Mouse (Mus musculus): ENCODE results near the gene Mcl1. TPM values are rescaled to one million over a fixed set of nuclear protein-coding genes. Genes with fewer than 3 reads are reported as not detected.
"Not testable (repeated sequence)": the region's sequence is repeated elsewhere in the genome, so short reads cannot be mapped to it uniquely, and the experiment has no call there.

Gene Mcl1
- polyA plus RNA-seq, 1 experiment, result 565 TPM

GRCm38 (mm10) chr3:95648016-95648415 is 10.6 kb upstream of the Mcl1 start:
- TF ChIP-seq CTCF (IDR thresholded peaks at IDR 0.05; ENCODE audit: low read depth, low read length) (no peak), POLR2A (IDR thresholded peaks at IDR 0.05; ENCODE audit: borderline replicate concordance, low read depth, low read length) (no peak)
- peaks cover 76% of the 10 kb centered on the region for H3K4me1 ChIP-seq (ENCODE audit: control insufficient read depth, insufficient read depth, low read length)
- no peak overlapping the region for H3K4me3 ChIP-seq (ENCODE audit: insufficient read depth, low read length)
- H3K27ac ChIP-seq (ENCODE audit: insufficient read depth, low read depth, low read length), result peak overlapping the region; percentile 99

- peak overlapping the region; percentile 100 for H3K27ac ChIP-seq (ENCODE audit: insufficient read depth, low read depth, low read length)
- H3K4me1 ChIP-seq (ENCODE audit: control insufficient read depth, insufficient read depth, low read length), result peaks cover 77% of the 10 kb centered on the region
- no peak for TF ChIP-seq CTCF (IDR thresholded peaks at IDR 0.05; ENCODE audit: low read depth, low read length)
- no peak for TF ChIP-seq POLR2A (IDR thresholded peaks at IDR 0.05; ENCODE audit: borderline replicate concordance, low read depth, low read length)
- H3K4me3 ChIP-seq (ENCODE audit: insufficient read depth, low read length), result peak overlapping the region; percentile 11
Measured at GRCm38 (mm10) chr3:95650276-95651032, 8.1 kb upstream of the Mcl1 start.

GRCm38 (mm10) chr3:95651033-95651373 is 7.6 kb upstream of the Mcl1 start:
- TF ChIP-seq CTCF (IDR thresholded peaks at IDR 0.05; ENCODE audit: low read depth, low read length), result no peak
- no peak for TF ChIP-seq POLR2A (IDR thresholded peaks at IDR 0.05; ENCODE audit: borderline replicate concordance, low read depth, low read length)
- Histone ChIP-seq H3K27ac (ENCODE audit: insufficient read depth, low read depth, low read length) (peak overlapping the region; percentile 100), H3K4me1 (ENCODE audit: control insufficient read depth, insufficient read depth, low read length) (peaks cover 77% of the 10 kb centered on the region), H3K4me3 (ENCODE audit: insufficient read depth, low read length) (peak overlapping the region; percentile 11)

- Histone ChIP-seq H3K27ac (ENCODE audit: insufficient read depth, low read depth, low read length) (peak overlapping the region; percentile 100), H3K4me1 (ENCODE audit: control insufficient read depth, insufficient read depth, low read length) (peaks cover 75% of the 10 kb centered on the region), H3K4me3 (ENCODE audit: insufficient read depth, low read length) (no peak overlapping the region)
- no peak for TF ChIP-seq POLR2A (IDR thresholded peaks at IDR 0.05; ENCODE audit: borderline replicate concordance, low read depth, low read length)
- no peak for TF ChIP-seq CTCF (IDR thresholded peaks at IDR 0.05; ENCODE audit: low read depth, low read length)
Measured at GRCm38 (mm10) chr3:95651391-95652203, 7.0 kb upstream of the Mcl1 start.

GRCm38 (mm10) chr3:95652204-95652811 is 6.3 kb upstream of the Mcl1 start:
- H3K4me3 ChIP-seq (ENCODE audit: insufficient read depth, low read length), result no peak overlapping the region
- TF ChIP-seq POLR2A (IDR thresholded peaks at IDR 0.05; ENCODE audit: borderline replicate concordance, low read depth, low read length), result no peak
- peak; percentile 32; the same call in 1 of the 2 replicates for TF ChIP-seq CTCF (IDR thresholded peaks at IDR 0.05; ENCODE audit: low read depth, low read length)
- peak overlapping the region; percentile 100 for H3K27ac ChIP-seq (ENCODE audit: insufficient read depth, low read depth, low read length)
- peaks cover 82% of the 10 kb centered on the region for H3K4me1 ChIP-seq (ENCODE audit: control insufficient read depth, insufficient read depth, low read length)

- peak overlapping the region; percentile 100 for H3K27ac ChIP-seq (ENCODE audit: insufficient read depth, low read depth, low read length)
- TF ChIP-seq CTCF (IDR thresholded peaks at IDR 0.05; ENCODE audit: low read depth, low read length) (no peak), POLR2A (IDR thresholded peaks at IDR 0.05; ENCODE audit: borderline replicate concordance, low read depth, low read length) (no peak)
- peaks cover 87% of the 10 kb centered on the region for H3K4me1 ChIP-seq (ENCODE audit: control insufficient read depth, insufficient read depth, low read length)
- no peak overlapping the region for H3K4me3 ChIP-seq (ENCODE audit: insufficient read depth, low read length)
Measured at GRCm38 (mm10) chr3:95652871-95653270, 5.7 kb upstream of the Mcl1 start.

- H3K4me1 ChIP-seq (ENCODE audit: control insufficient read depth, insufficient read depth, low read length), result peaks cover 81% of the 10 kb centered on the region
- no peak for TF ChIP-seq POLR2A (IDR thresholded peaks at IDR 0.05; ENCODE audit: borderline replicate concordance, low read depth, low read length)
- TF ChIP-seq CTCF (IDR thresholded peaks at IDR 0.05; ENCODE audit: low read depth, low read length), result no peak
Measured at GRCm38 (mm10) chr3:95653473-95654034, 5.0 kb upstream of the Mcl1 start.

GRCm38 (mm10) chr3:95654371-95654770 is 4.2 kb upstream of the Mcl1 start:
- peak overlapping the region; percentile 100 for H3K27ac ChIP-seq (ENCODE audit: insufficient read depth, low read depth, low read length)
- peaks cover 75% of the 10 kb centered on the region for H3K4me1 ChIP-seq (ENCODE audit: control insufficient read depth, insufficient read depth, low read length)
- not testable (repeated sequence) for H3K4me3 ChIP-seq (ENCODE audit: insufficient read depth, low read length)

More at GRCm38 (mm10) chr3:95653473-95654034, 5.0 kb upstream of the Mcl1 start:
- peak overlapping the region; percentile 43 for H3K4me3 ChIP-seq (ENCODE audit: insufficient read depth, low read length)
- H3K27ac ChIP-seq (ENCODE audit: insufficient read depth, low read depth, low read length), result peak overlapping the region; percentile 100

- no peak for TF ChIP-seq CTCF (IDR thresholded peaks at IDR 0.05; ENCODE audit: low read depth, low read length)
- no peak for TF ChIP-seq POLR2A (IDR thresholded peaks at IDR 0.05; ENCODE audit: borderline replicate concordance, low read depth, low read length)
- Histone ChIP-seq H3K27ac (ENCODE audit: insufficient read depth, low read depth, low read length) (peak overlapping the region; percentile 100), H3K4me3 (ENCODE audit: insufficient read depth, low read length) (no peak overlapping the region), H3K4me1 (ENCODE audit: control insufficient read depth, insufficient read depth, low read length) (peaks cover 65% of the 10 kb centered on the region)
Measured at GRCm38 (mm10) chr3:95655437-95655836, 3.2 kb upstream of the Mcl1 start.
